Mouse (Mus musculus) liver, postnatal 0 days (tissue): ENCODE measurements at regions not wholly inside any gene's neighbourhood (a gene's known extent, or its start where the extent isn't known, plus 50 kb on each side); places are given as distances from the start of the nearest gene placed in this dataset.

Source experiments
- CTCF ChIP-seq: sonication (generic); IDR thresholded peaks from 2 replicates; pipeline ENCODE4 v1.5.1; 2016; ENCODE audit warnings: antibody characterized with exemption, low read depth
- EP300 ChIP-seq: IDR thresholded peaks from 2 replicates; pipeline ENCODE4 v1.6.1; 2016; ENCODE audit warnings: antibody characterized with exemption, low read depth, mild to moderate bottlenecking

DNA sequence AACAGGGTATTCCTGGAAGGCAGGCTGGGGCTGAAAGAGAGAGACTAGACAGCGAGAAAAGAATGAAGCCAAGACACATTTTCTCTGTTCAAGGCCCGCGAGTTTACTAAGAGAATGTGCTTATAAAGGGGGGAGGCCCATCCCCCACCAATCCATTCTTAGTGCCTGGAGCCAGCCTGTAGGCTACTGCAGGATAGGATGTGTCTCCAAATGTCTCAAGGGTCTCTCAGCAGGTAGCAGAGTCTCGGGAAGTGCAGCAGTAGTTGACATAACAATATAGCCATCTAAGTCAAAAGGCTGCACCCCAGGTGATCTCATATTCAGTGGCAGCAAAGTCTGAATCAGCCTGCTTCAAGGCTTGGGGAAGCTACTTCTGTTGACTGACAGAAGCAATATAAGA lies 536.2 kb downstream of the Tfec start:
- TF ChIP-seq CTCF (no peak), EP300 (no peak)
